Mouse (Mus musculus): ENCODE measurements at regions not wholly inside any gene's neighbourhood (a gene's known extent, or its start where the extent isn't known, plus 50 kb on each side); places are given as distances from the start of the nearest gene placed in this dataset.

- ATAC-seq (no peak), DNase-seq (no peak)
- no peaks in the 10 kb centered on the region for H3K27me3 ChIP-seq (ENCODE audit: insufficient read depth, low read length)
- H3K27ac ChIP-seq (ENCODE audit: low read depth, low read length) = no peak overlapping the region
- WGBS = 22% methylated on average over 10 of the region's 10 CpGs
- no peak overlapping the region for H3K4me2 ChIP-seq (ENCODE audit: low read depth)
- no peaks in the 10 kb centered on the region for H3K4me1 ChIP-seq (ENCODE audit: insufficient read depth)
- no peak overlapping the region for H3K9ac ChIP-seq
- no peak for TF ChIP-seq CTCF (IDR thresholded peaks at IDR 0.05; ENCODE audit: low read depth)
- H3K4me3 ChIP-seq (ENCODE audit: low read depth, low read length) = no peak overlapping the region
- H3K9me3 ChIP-seq (ENCODE audit: low read length) = no peaks in the 10 kb centered on the region
- no peaks in the 10 kb centered on the region for H3K36me3 ChIP-seq (ENCODE audit: insufficient read depth)
Measured at GRCm38 (mm10) chr3:34558821-34559520, 91.2 kb upstream of the Sox2 start.

- no peak for DNase-seq
- 20% methylated on average over 16 of the region's 17 CpGs for whole genome bisulfite sequencing
- ATAC-seq = peak; percentile 70
Measured at GRCm38 (mm10) chr3:34552542-34553208, 97.5 kb upstream of the Sox2 start.

GRCm38 (mm10) chr3:34551069-34551468, 99.1 kb upstream of the Sox2 start:
- no peak for ATAC-seq
- no peak overlapping the region for H3K27ac ChIP-seq (ENCODE audit: low read depth, low read length)
- WGBS = 57% methylated on average over 3 of the region's 3 CpGs

More at GRCm38 (mm10) chr3:34552542-34553208, 97.5 kb upstream of the Sox2 start:
- Histone ChIP-seq H3K27me3 (ENCODE audit: insufficient read depth, low read length) (no peaks in the 10 kb centered on the region), H3K4me3 (ENCODE audit: low read depth, low read length) (peak overlapping the region; percentile 5; the same call in 1 of the 2 replicates), H3K9me3 (ENCODE audit: low read length) (no peaks in the 10 kb centered on the region), H3K9ac (0 out of 2 replicates have a peak overlapping the region, but pooled peaks have one; percentile 10), H3K36me3 (ENCODE audit: insufficient read depth) (no peaks in the 10 kb centered on the region), H3K27ac (ENCODE audit: low read depth, low read length) (no peak overlapping the region), H3K4me2 (ENCODE audit: low read depth) (peak overlapping the region; percentile 46), H3K4me1 (ENCODE audit: insufficient read depth) (no peaks in the 10 kb centered on the region)
- TF ChIP-seq CTCF (IDR thresholded peaks at IDR 0.05; ENCODE audit: low read depth) = no peak

GRCm38 (mm10) chr3:34550189-34550588, 100.0 kb upstream of the Sox2 start:
- H3K36me3 ChIP-seq (ENCODE audit: insufficient read depth) = no peaks in the 10 kb centered on the region
- DNase-seq = no peak
- no peaks in the 10 kb centered on the region for H3K27me3 ChIP-seq (ENCODE audit: insufficient read depth, low read length)
- no peak overlapping the region for H3K4me3 ChIP-seq (ENCODE audit: low read depth, low read length)
- no peaks in the 10 kb centered on the region for H3K4me1 ChIP-seq (ENCODE audit: insufficient read depth)
- ATAC-seq = no peak
- 70% methylated on average over 12 of the region's 12 CpGs for WGBS
- H3K27ac ChIP-seq (ENCODE audit: low read depth, low read length) = no peak overlapping the region
- TF ChIP-seq CTCF (IDR thresholded peaks at IDR 0.05; ENCODE audit: low read depth) = no peak
- no peak overlapping the region for H3K4me2 ChIP-seq (ENCODE audit: low read depth)
- H3K9ac ChIP-seq = no peak overlapping the region
- no peaks in the 10 kb centered on the region for H3K9me3 ChIP-seq (ENCODE audit: low read length)

More at GRCm38 (mm10) chr3:34551069-34551468, 99.1 kb upstream of the Sox2 start:
- Histone ChIP-seq H3K27me3 (ENCODE audit: insufficient read depth, low read length) (no peaks in the 10 kb centered on the region), H3K36me3 (ENCODE audit: insufficient read depth) (no peaks in the 10 kb centered on the region), H3K9me3 (ENCODE audit: low read length) (no peaks in the 10 kb centered on the region), H3K4me1 (ENCODE audit: insufficient read depth) (no peaks in the 10 kb centered on the region), H3K4me2 (ENCODE audit: low read depth) (no peak overlapping the region), H3K4me3 (ENCODE audit: low read depth, low read length) (no peak overlapping the region), H3K9ac (no peak overlapping the region)
- no peak for DNase-seq
- no peak for TF ChIP-seq CTCF (IDR thresholded peaks at IDR 0.05; ENCODE audit: low read depth)

- Histone ChIP-seq H3K9ac (no peak overlapping the region), H3K4me2 (ENCODE audit: low read depth) (no peak overlapping the region), H3K27ac (ENCODE audit: low read depth, low read length) (no peak overlapping the region), H3K4me3 (ENCODE audit: low read depth, low read length) (no peak overlapping the region), H3K27me3 (ENCODE audit: insufficient read depth, low read length) (no peaks in the 10 kb centered on the region), H3K4me1 (ENCODE audit: insufficient read depth) (no peaks in the 10 kb centered on the region), H3K36me3 (ENCODE audit: insufficient read depth) (no peaks in the 10 kb centered on the region), H3K9me3 (ENCODE audit: low read length) (0 out of 2 replicates have a peak, but pooled peaks cover 2% of the 10 kb centered on the region)
- DNase-seq = peak; percentile 21
- WGBS = 29% methylated on average over 3 of the region's 3 CpGs
- ATAC-seq = peak; percentile 89
- TF ChIP-seq CTCF (IDR thresholded peaks at IDR 0.05; ENCODE audit: low read depth) = no peak
Measured at GRCm38 (mm10) chr3:34532451-34532850, 117.8 kb upstream of the Sox2 start.

- H3K36me3 ChIP-seq (ENCODE audit: insufficient read depth) = no peaks in the 10 kb centered on the region
- 25% methylated on average over 7 of the region's 7 CpGs for WGBS
- no peaks in the 10 kb centered on the region for H3K9me3 ChIP-seq (ENCODE audit: low read length)
- no peak overlapping the region for H3K27ac ChIP-seq (ENCODE audit: low read depth, low read length)
- H3K4me1 ChIP-seq (ENCODE audit: insufficient read depth) = no peaks in the 10 kb centered on the region
- TF ChIP-seq CTCF (IDR thresholded peaks at IDR 0.05; ENCODE audit: low read depth) = no peak
- H3K4me2 ChIP-seq (ENCODE audit: low read depth) = no peak overlapping the region
- no peak overlapping the region for H3K4me3 ChIP-seq (ENCODE audit: low read depth, low read length)
- peak; percentile 58 for ATAC-seq
- H3K27me3 ChIP-seq (ENCODE audit: insufficient read depth, low read length) = no peaks in the 10 kb centered on the region
- no peak overlapping the region for H3K9ac ChIP-seq
- no peak for DNase-seq
Measured at GRCm38 (mm10) chr3:34531836-34532235, 118.4 kb upstream of the Sox2 start.

GRCm38 (mm10) chr3:34527546-34527945, 122.7 kb upstream of the Sox2 start:
- no peak for DNase-seq
- H3K27ac ChIP-seq (ENCODE audit: low read depth, low read length) = no peak overlapping the region
- H3K36me3 ChIP-seq (ENCODE audit: insufficient read depth) = no peaks in the 10 kb centered on the region
- H3K9ac ChIP-seq = no peak overlapping the region
- no peaks in the 10 kb centered on the region for H3K27me3 ChIP-seq (ENCODE audit: insufficient read depth, low read length)
- no peak for TF ChIP-seq CTCF (IDR thresholded peaks at IDR 0.05; ENCODE audit: low read depth)
- no peaks in the 10 kb centered on the region for H3K4me1 ChIP-seq (ENCODE audit: insufficient read depth)
- 0 out of 2 replicates have a peak, but pooled peaks cover 5% of the 10 kb centered on the region for H3K9me3 ChIP-seq (ENCODE audit: low read length)
- no peak for ATAC-seq
- H3K4me3 ChIP-seq (ENCODE audit: low read depth, low read length) = no peak overlapping the region
- no peak overlapping the region for H3K4me2 ChIP-seq (ENCODE audit: low read depth)
